Comparison of ENCODE assay signal across 31 mouse cellular contexts in the genomic region with DNA sequence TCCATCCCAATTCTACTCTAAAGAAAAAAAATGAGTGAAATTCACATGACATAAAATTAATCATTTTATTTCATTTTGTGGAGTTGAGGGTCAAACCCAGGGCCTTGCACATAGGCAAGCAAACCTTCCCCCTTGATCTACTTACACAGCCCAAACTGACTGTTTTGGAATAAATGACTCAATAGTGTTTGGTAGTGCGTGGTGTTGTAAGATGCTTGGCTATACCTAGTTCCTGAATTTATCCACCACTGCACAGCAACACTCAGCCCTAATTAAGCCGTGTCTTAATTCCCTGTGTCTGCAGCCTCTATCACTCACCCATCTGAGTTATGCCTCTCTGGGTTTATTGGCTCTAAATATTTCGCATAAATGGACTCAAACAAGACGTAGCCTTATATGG. TPM values are rescaled to one million over a fixed set of nuclear protein-coding genes. Genes with fewer than 3 reads are reported as not detected.
DNase-seq lines count a peak whose midpoint lies in the region; ATAC-seq and TF ChIP-seq lines count a peak whose summit lies in the region.
"Had no signal": no experiment of that assay in that cellular context is flagged by ENCODE, and none has a peak within 500 bp of the region (broad histone marks: within the 10 kb centered on the region; RNA-seq: fewer than 3 reads in every experiment).

No protein-coding gene starts in this region.

- peak; percentile 34 to 41 for DNase-seq in spleen, postnatal 36 days (ENCODE audit: low spot score in 2 of 2)
- no peak for DNase-seq in spleen, postnatal 10 days (ENCODE audit: low spot score in 2 of 2)
- DNase-seq in heart, adult 2 months, result no peak
- no peak for DNase-seq in layer of hippocampus, adult 18-20 months (ENCODE audit: low spot score in 2 of 2)
- DNase-seq in cerebellum, adult 11 months, result no peak
- DNase-seq: adrenal gland, postnatal 25 days; cerebellum, adult 8-10 months; cerebellum, postnatal 36 days; embryo, embryonic 11 days; gastrocnemius, adult 2 months; heart, postnatal 14 days; kidney, adult 8-10 months; kidney, postnatal 4 days; layer of hippocampus, adult 9-11 months; right cerebral cortex, postnatal 4 days; thymus, adult 18-20 months; thymus, postnatal 36 days had no signal

- no peak for TF ChIP-seq POLR2A in bone marrow macrophage, adult 2 months (IDR thresholded peaks at IDR 0.05; ENCODE audit: borderline replicate concordance, low read depth, low read length)
- no peak for TF ChIP-seq POLR2A in heart, adult 2 months (IDR thresholded peaks at IDR 0.05; ENCODE audit: insufficient read depth, low read depth, low read length)

- no peak for TF ChIP-seq CTCF in bone marrow macrophage, adult 2 months (IDR thresholded peaks at IDR 0.05; ENCODE audit: low read depth, low read length)
- TF ChIP-seq CTCF in heart, adult 2 months (IDR thresholded peaks at IDR 0.05), result no peak

- intact Hi-C loops in heart, adult 2 months (cut with DNase I), result no loop called here

- H3K79me2 ChIP-seq in heart, adult 2 months (replicated peaks; ENCODE audit: control insufficient read depth, insufficient read depth, low read length), result no peaks in the 10 kb centered on the region

- no peaks in the 10 kb centered on the region for H3K36me3 ChIP-seq in heart, adult 2 months (ENCODE audit: control insufficient read depth, insufficient read depth, low read length)
- H3K36me3 ChIP-seq: embryonic facial prominence, embryonic 12.5 days; forebrain, embryonic 10.5 days; limb, embryonic 10.5 days; limb, embryonic 15.5 days; liver, embryonic 15.5 days; neural tube, embryonic 12.5 days had no signal

- ATAC-seq in megakaryocyte, adult 5-6 weeks (ENCODE audit: poor library complexity, severe bottlenecking), result peak; percentile 79
- ATAC-seq: forebrain, embryonic 16.5 days; midbrain, embryonic 16.5 days; Patski had no signal

- no peaks in the 10 kb centered on the region for H3K27me3 ChIP-seq in heart, adult 2 months (ENCODE audit: control insufficient read depth, insufficient read depth, low read length)
- H3K27me3 ChIP-seq: embryonic facial prominence, embryonic 12.5 days; limb, embryonic 15.5 days; liver, embryonic 15.5 days; neural tube, embryonic 12.5 days; Patski had no signal

- peaks cover 54% of the 10 kb centered on the region for H3K4me1 ChIP-seq in bone marrow macrophage, adult 2 months (ENCODE audit: control insufficient read depth, insufficient read depth, low read length)
- H3K4me1 ChIP-seq in heart, adult 2 months (ENCODE audit: control insufficient read depth, insufficient read depth, low read length), result peaks cover 20% of the 10 kb centered on the region

- 87% methylated on average over 4 of the region's 4 CpGs for WGBS in heart, adult 2 months

- H3K27ac ChIP-seq in bone marrow macrophage, adult 2 months (ENCODE audit: insufficient read depth, low read depth, low read length), result peak overlapping the region; percentile 50
- no peak overlapping the region; the same call in 1 of the 2 replicates for H3K27ac ChIP-seq in heart, adult 2 months
- H3K27ac ChIP-seq: embryonic facial prominence, embryonic 12.5 days; forebrain, embryonic 10.5 days; gastrocnemius, adult 2 months; kidney, postnatal 0 days; limb, embryonic 10.5 days; limb, embryonic 15.5 days; liver, embryonic 15.5 days; neural tube, embryonic 12.5 days; stomach, postnatal 0 days had no signal

- H3K9ac ChIP-seq in heart, adult 2 months (ENCODE audit: low read depth, low read length), result no peak overlapping the region
- H3K9ac ChIP-seq: embryonic facial prominence, embryonic 12.5 days; limb, embryonic 15.5 days; liver, embryonic 15.5 days; neural tube, embryonic 12.5 days had no signal

- no peak for TF ChIP-seq EP300 in heart, adult 2 months (IDR thresholded peaks at IDR 0.05; ENCODE audit: insufficient read depth, low read depth, low read length)

- H3K4me3 ChIP-seq in bone marrow macrophage, adult 2 months (ENCODE audit: insufficient read depth, low read length), result no peak overlapping the region
- no peak overlapping the region for H3K4me3 ChIP-seq in heart, adult 2 months
- H3K4me3 ChIP-seq: embryonic facial prominence, embryonic 12.5 days; forebrain, embryonic 10.5 days; gastrocnemius, adult 2 months; limb, embryonic 10.5 days; limb, embryonic 15.5 days; liver, embryonic 15.5 days; myocyte; neural tube, embryonic 12.5 days had no signal

RNA-seq across cellular contexts. Expression of a gene that starts 30.0 kb away (rescaled TPM):
- 24.4 and 28.6 TPM in 2 replicates for polyA plus RNA-seq in bone marrow macrophage, adult 2 months (2012; ENCODE audit: insufficient read depth, insufficient read length, missing spikeins)
- total RNA-seq in megakaryocyte, adult 5-6 weeks (2015), result 11.5 and 12.9 TPM in 2 replicates
- 10.9 and 13.6 TPM in 2 replicates for total RNA-seq in megakaryocyte, adult 5-6 weeks (2017)
- total RNA-seq in heart, adult 2 months (2021), result 10 to 100 TPM; 50.0 to 50.7 TPM
- polyA plus RNA-seq in heart, adult 2 months (2012; rRNA removed), result 21.5 and 29.9 TPM in 2 replicates
- total RNA-seq in layer of hippocampus, adult 18-20 months (2021), result 10 to 100 TPM; 27.2 to 27.4 TPM

RNA-seq across cellular contexts. Expression of a gene that starts 37.1 kb away (rescaled TPM):
- polyA plus RNA-seq in bone marrow macrophage, adult 2 months (2012; ENCODE audit: insufficient read depth, insufficient read length, missing spikeins), result 70.9 and 82.6 TPM in 2 replicates
- 14.0 and 17.3 TPM in 2 replicates for total RNA-seq in megakaryocyte, adult 5-6 weeks (2015)
- 13.6 and 18.9 TPM in 2 replicates for total RNA-seq in megakaryocyte, adult 5-6 weeks (2017)
- total RNA-seq in heart, adult 2 months (2021), result 10 to 100 TPM; 11.6 to 13.1 TPM
- 30.5 and 35.8 TPM in 2 replicates for polyA plus RNA-seq in heart, adult 2 months (2012; rRNA removed)
- 10 to 100 TPM; 17.4 to 17.9 TPM for total RNA-seq in layer of hippocampus, adult 18-20 months (2021)

Comparison
In these comparisons a context has a peak if more than half of its experiments do, and no peak if none do; other contexts are left out.
1. DNase-seq: peak in spleen, postnatal 36 days (2 of 2); none in spleen, postnatal 10 days (0 of 2), heart, adult 2 months (0 of 2), layer of hippocampus, adult 18-20 months (0 of 2) and cerebellum, adult 11 months (single experiment).